Mouse (Mus musculus): ENCODE measurements around the gene Gm6904. TPM values are rescaled to one million over a fixed set of nuclear protein-coding genes. Genes with fewer than 3 reads are reported as not detected.
"Not testable (repeated sequence)": the region's sequence is repeated elsewhere in the genome, so short reads cannot be mapped to it uniquely, and the experiment has no call there.

The Gm6904 gene
- not detected in 2 replicates for polyA plus RNA-seq (2015; fragmentation: Nextera tagmentation; extraction: Ambion mirVana)

DNA sequence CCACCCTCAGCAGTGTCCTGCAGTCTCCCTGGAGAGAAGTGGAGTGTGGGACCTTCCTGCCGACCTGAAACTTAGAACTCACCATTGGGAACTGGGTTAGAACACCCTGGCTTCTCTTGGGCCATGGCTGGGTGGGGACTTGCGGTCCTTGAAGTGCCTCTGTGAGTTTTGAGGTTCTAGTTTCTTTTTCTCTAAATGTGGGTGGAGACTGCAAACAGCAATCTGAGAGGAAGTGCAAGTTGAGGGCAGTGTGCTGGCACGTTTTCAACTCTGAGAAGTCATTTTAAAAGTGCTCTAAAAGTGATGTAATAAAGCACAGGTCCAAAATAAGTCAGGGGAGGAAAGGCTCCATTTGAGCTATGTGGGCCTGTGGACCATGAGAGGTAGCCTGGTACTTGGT is at the start of gene Gm6904:
Gene Gm6904 (minus strand): TSS at position 161 of the 400 bp plus-strand sequence.
- H3K36me3 ChIP-seq (ENCODE audit: control insufficient read depth, insufficient read depth) = no peaks in the 10 kb centered on the region
- 42% methylated on average over 3 of the region's 3 CpGs for WGBS
- no peaks in the 10 kb centered on the region for H3K4me1 ChIP-seq (replicated peaks; ENCODE audit: control insufficient read depth, insufficient read depth, low read length)
- H3K9ac ChIP-seq (ENCODE audit: low read depth, low read length) = no peak within 1 kb of the TSS
- H3K27ac ChIP-seq (ENCODE audit: low read depth, low read length) = no peak within 1 kb of the TSS
- H3K4me3 ChIP-seq (ENCODE audit: low read depth, low read length) = no peak within 1 kb of the TSS
- no peaks in the 10 kb centered on the region for H3K27me3 ChIP-seq (replicated peaks; ENCODE audit: control insufficient read depth, insufficient read depth, low read length)
- no peak for TF ChIP-seq CTCF (IDR thresholded peaks at IDR 0.05; ENCODE audit: low read depth)
- no peaks in the 10 kb centered on the region for H3K9me3 ChIP-seq (ENCODE audit: control insufficient read depth)
- ATAC-seq = no peak
- no peak within 1 kb of the TSS for H3K4me2 ChIP-seq (replicated peaks; ENCODE audit: low read depth)

DNA sequence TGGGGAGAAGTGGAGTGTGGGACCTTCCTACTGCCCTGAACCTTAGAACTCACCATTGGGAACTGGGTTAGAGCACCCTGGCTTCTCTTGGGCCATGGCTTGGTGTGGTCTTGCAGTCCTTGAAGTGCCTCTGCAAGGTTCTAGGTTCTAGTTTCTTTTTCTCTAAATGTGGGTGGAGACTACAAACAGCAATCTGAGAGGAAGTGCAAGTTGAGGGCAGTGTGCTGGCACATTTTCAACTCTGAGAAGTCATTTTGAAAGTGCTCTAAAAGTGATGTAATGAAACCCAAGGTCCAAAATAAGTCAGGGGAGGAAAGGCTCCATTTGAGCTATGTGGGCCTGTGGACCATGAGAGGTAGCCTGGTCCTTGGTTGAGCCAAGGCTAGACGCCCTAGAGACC is 37.4 kb upstream of the Gm6904 start, which contains the start of gene Phf11a:
Gene Phf11a (minus strand): TSS at position 132 of the 400 bp plus-strand sequence.
- not testable (repeated sequence) for H3K27me3 ChIP-seq (replicated peaks; ENCODE audit: control insufficient read depth, insufficient read depth, low read length); H3K9ac ChIP-seq (ENCODE audit: low read depth, low read length); H3K36me3 ChIP-seq (ENCODE audit: control insufficient read depth, insufficient read depth); H3K4me2 ChIP-seq (replicated peaks; ENCODE audit: low read depth); H3K4me1 ChIP-seq (replicated peaks; ENCODE audit: control insufficient read depth, insufficient read depth, low read length); H3K4me3 ChIP-seq (ENCODE audit: low read depth, low read length); H3K9me3 ChIP-seq (ENCODE audit: control insufficient read depth); ATAC-seq; H3K27ac ChIP-seq (ENCODE audit: low read depth, low read length)
- WGBS = 72% methylated on average over 1 of the region's 1 CpGs

DNA sequence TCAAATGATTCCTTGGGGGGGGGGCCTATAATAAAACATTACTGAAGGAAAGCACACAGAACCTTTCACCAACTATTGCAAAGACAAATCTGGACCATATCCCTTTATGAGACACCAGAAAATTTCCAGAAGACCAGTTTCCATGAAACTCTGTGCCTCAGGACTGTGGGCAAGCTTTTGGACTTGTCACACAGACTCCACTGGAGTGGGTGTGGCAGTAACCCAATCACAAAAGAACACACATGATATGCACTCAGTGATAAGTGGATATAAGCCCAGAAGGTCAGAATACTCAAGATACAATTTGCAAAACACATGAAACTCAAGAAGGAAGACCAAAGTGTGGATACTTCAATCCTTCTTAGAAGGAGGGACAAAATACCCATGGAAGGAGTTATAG is 31.8 kb upstream of the Gm6904 start:
- ATAC-seq; H3K36me3 ChIP-seq (ENCODE audit: control insufficient read depth, insufficient read depth); H3K9me3 ChIP-seq (ENCODE audit: control insufficient read depth); H3K27ac ChIP-seq (ENCODE audit: low read depth, low read length); H3K4me2 ChIP-seq (replicated peaks; ENCODE audit: low read depth); H3K9ac ChIP-seq (ENCODE audit: low read depth, low read length); H3K27me3 ChIP-seq (replicated peaks; ENCODE audit: control insufficient read depth, insufficient read depth, low read length); H3K4me1 ChIP-seq (replicated peaks; ENCODE audit: control insufficient read depth, insufficient read depth, low read length); H3K4me3 ChIP-seq (ENCODE audit: low read depth, low read length): not testable (repeated sequence)

DNA sequence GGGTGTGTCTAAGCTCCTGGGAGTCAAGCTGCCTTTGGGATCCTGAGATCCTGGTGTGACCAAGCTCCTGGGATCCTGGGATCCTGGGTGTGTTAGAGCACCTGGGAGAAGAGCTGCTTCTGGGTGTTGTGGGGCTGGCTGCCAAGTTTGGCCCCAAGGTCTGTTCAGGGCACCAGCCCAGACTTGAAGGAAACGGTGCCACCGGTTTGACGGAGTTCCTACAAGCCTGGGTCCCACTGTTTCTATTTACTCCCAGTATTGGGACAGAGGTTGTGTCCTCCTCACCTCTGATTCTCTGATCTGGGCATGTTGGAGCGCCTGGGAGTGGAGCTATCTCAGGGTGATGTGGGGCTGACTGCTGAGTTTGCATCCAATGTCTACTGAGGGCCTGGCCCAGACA is 14.9 kb upstream of the Gm6904 start:
- not testable (repeated sequence) for H3K4me1 ChIP-seq (replicated peaks; ENCODE audit: control insufficient read depth, insufficient read depth, low read length); H3K9ac ChIP-seq (ENCODE audit: low read depth, low read length); H3K9me3 ChIP-seq (ENCODE audit: control insufficient read depth); H3K27ac ChIP-seq (ENCODE audit: low read depth, low read length); H3K4me3 ChIP-seq (ENCODE audit: low read depth, low read length); H3K4me2 ChIP-seq (replicated peaks; ENCODE audit: low read depth); H3K27me3 ChIP-seq (replicated peaks; ENCODE audit: control insufficient read depth, insufficient read depth, low read length); H3K36me3 ChIP-seq (ENCODE audit: control insufficient read depth, insufficient read depth); ATAC-seq
- 86% methylated on average over 4 of the region's 4 CpGs for WGBS

DNA sequence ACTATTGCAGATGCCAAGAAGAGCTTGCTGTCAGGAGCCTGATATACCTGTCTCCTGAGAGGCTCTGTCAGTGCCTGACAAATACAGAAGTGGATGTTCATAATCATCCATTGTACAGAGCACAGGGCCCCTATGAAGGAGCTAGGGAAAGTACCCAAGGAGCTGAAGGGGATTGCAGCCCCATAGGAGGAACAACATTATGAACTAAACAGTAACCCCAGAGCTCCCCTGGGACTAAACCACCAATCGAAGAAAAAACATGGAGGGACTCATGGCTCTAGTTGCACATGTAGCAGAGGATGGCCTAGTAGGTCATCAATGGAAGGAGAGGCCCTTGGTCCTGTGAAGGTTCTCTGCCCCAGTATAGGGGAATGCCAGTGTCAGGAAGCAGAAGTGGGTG is 4.2 kb downstream of the Gm6904 start:
- H3K4me1 ChIP-seq (replicated peaks; ENCODE audit: control insufficient read depth, insufficient read depth, low read length); H3K27ac ChIP-seq (ENCODE audit: low read depth, low read length); H3K9ac ChIP-seq (ENCODE audit: low read depth, low read length); H3K36me3 ChIP-seq (ENCODE audit: control insufficient read depth, insufficient read depth); H3K27me3 ChIP-seq (replicated peaks; ENCODE audit: control insufficient read depth, insufficient read depth, low read length); H3K9me3 ChIP-seq (ENCODE audit: control insufficient read depth); H3K4me2 ChIP-seq (replicated peaks; ENCODE audit: low read depth); ATAC-seq; H3K4me3 ChIP-seq (ENCODE audit: low read depth, low read length): not testable (repeated sequence)
- 86% methylated on average over 1 of the region's 1 CpGs for WGBS

DNA sequence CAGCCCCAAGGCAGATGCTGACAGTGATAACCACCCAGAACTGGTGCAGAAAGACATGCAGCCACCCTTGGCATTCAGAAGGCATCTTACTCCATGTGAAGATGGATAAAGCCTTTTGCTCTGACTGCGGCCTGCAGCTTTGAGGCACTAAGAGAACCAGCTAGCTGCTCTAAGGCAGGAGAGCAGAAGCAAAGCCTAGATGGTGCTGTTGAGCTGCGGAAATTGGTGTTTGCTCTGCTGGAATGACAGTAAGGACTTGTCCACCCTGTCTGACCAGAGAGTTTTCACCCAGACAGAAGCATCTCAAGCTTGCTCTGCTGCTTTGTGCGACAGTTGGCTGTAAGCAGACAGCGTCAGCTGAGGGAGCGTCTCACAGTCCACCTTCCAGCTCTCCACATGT is 9.7 kb downstream of the Gm6904 start:
- H3K9me3 ChIP-seq (ENCODE audit: control insufficient read depth); H3K27ac ChIP-seq (ENCODE audit: low read depth, low read length); H3K4me3 ChIP-seq (ENCODE audit: low read depth, low read length); H3K4me1 ChIP-seq (replicated peaks; ENCODE audit: control insufficient read depth, insufficient read depth, low read length); H3K27me3 ChIP-seq (replicated peaks; ENCODE audit: control insufficient read depth, insufficient read depth, low read length); ATAC-seq; H3K4me2 ChIP-seq (replicated peaks; ENCODE audit: low read depth); H3K36me3 ChIP-seq (ENCODE audit: control insufficient read depth, insufficient read depth); H3K9ac ChIP-seq (ENCODE audit: low read depth, low read length): not testable (repeated sequence)
- peak; percentile 63 for TF ChIP-seq CTCF (IDR thresholded peaks at IDR 0.05; ENCODE audit: low read depth)
- 46% methylated on average over 5 of the region's 5 CpGs for WGBS

DNA sequence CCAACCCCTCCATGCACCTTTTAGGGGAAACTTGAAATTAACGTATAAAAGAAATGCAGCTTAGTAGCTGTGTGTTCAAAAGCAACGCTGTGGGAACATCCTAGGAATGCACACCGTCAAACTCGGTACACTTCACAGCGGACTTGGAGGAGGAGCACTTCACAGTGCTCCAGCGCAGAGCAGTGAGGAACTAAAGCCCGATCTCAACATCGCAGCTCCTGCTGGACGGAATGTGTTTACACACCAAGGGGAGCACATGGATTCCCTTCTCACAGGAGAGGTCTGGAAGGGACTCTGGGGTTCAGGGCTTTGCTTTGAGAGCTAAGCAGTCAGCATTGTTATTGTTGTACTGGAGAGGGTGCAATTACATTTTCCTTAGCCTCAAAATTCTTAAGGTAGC is 26.4 kb downstream of the Gm6904 start:
- ATAC-seq = no peak
- Histone ChIP-seq H3K4me3 (ENCODE audit: low read depth, low read length) (no peak overlapping the region), H3K9ac (ENCODE audit: low read depth, low read length) (no peak overlapping the region), H3K36me3 (ENCODE audit: control insufficient read depth, insufficient read depth) (peaks cover 69% of the 10 kb centered on the region), H3K4me2 (replicated peaks; ENCODE audit: low read depth) (no peak overlapping the region), H3K27ac (ENCODE audit: low read depth, low read length) (no peak overlapping the region), H3K9me3 (ENCODE audit: control insufficient read depth) (0 out of 2 replicates have a peak, but pooled peaks cover 2% of the 10 kb centered on the region), H3K4me1 (replicated peaks; ENCODE audit: control insufficient read depth, insufficient read depth, low read length) (no peaks in the 10 kb centered on the region), H3K27me3 (replicated peaks; ENCODE audit: control insufficient read depth, insufficient read depth, low read length) (no peaks in the 10 kb centered on the region)
- WGBS = 92% methylated on average over 9 of the region's 9 CpGs
- TF ChIP-seq CTCF (IDR thresholded peaks at IDR 0.05; ENCODE audit: low read depth) = no peak
